In genomic region chr11:53794671-53795557, GRCm38 (mm10) we compare ENCODE assay signal across 9 mouse cellular contexts. TPM values are rescaled to one million over a fixed set of nuclear protein-coding genes. Genes with fewer than 3 reads are reported as not detected.
A peak's percentile ranks its signal among the peaks of the same experiment; 100 is the strongest.
DNase-seq lines count a peak whose midpoint lies in the region; ATAC-seq lines count a peak whose summit lies in the region.
"Had no signal": no experiment of that assay in that cellular context is flagged by ENCODE, and none has a peak within 500 bp of the region (broad histone marks: within the 10 kb centered on the region; RNA-seq: fewer than 3 reads in every experiment).

No protein-coding gene starts in this region.

- no peak overlapping the region for H3K4me2 ChIP-seq in heart, embryonic 12.5 days
- H3K4me2 ChIP-seq in hindbrain, embryonic 16.5 days (ENCODE audit: low read length), result no peak overlapping the region

- no peaks in the 10 kb centered on the region for H3K36me3 ChIP-seq in heart, embryonic 12.5 days
- H3K36me3 ChIP-seq in hindbrain, embryonic 16.5 days (ENCODE audit: control insufficient read depth, insufficient read depth, low read length), result no peaks in the 10 kb centered on the region

- H3K9ac ChIP-seq in heart, embryonic 12.5 days, result no peak overlapping the region
- H3K9ac ChIP-seq in hindbrain, embryonic 16.5 days (ENCODE audit: low read depth, low read length), result no peak overlapping the region

- peaks cover 36% of the 10 kb centered on the region for H3K4me1 ChIP-seq in heart, embryonic 12.5 days (replicated peaks)
- H3K4me1 ChIP-seq in hindbrain, embryonic 16.5 days (ENCODE audit: control insufficient read depth, insufficient read depth, low read depth, low read length), result peaks cover 3% of the 10 kb centered on the region; the same call in 1 of the 2 replicates

- ATAC-seq in heart, embryonic 12.5 days (ENCODE audit: insufficient number of reproducible peaks, low FRiP score), result peak; percentile 27
- ATAC-seq in megakaryocyte progenitor cell, adult 5-6 weeks (replicated peaks; ENCODE audit: poor library complexity), result peak; percentile 85
- no peak for ATAC-seq in hindbrain, embryonic 16.5 days

- peaks cover 6% of the 10 kb centered on the region for H3K9me3 ChIP-seq in heart, embryonic 12.5 days (replicated peaks)
- H3K9me3 ChIP-seq in hindbrain, embryonic 16.5 days (ENCODE audit: control insufficient read depth, low read length), result no peaks in the 10 kb centered on the region

- peak; percentile 64 for DNase-seq in adrenal gland, postnatal 14 days
- no peak for DNase-seq in adrenal gland, adult 18-20 months (ENCODE audit: low spot score in 2 of 2)
- DNase-seq in Muller cell, postnatal 12 days (ENCODE audit: inconsistent ontology term), result peak; percentile 53
- DNase-seq in kidney, postnatal 25 days, result peak; percentile 56 to 84
- DNase-seq in thymus, postnatal 36 days, result peak; percentile 76 to 82

- no peak overlapping the region for H3K4me3 ChIP-seq in heart, embryonic 12.5 days
- no peak overlapping the region for H3K4me3 ChIP-seq in hindbrain, embryonic 16.5 days (ENCODE audit: low read length)

- H3K27me3 ChIP-seq in heart, embryonic 12.5 days (replicated peaks), result no peaks in the 10 kb centered on the region
- no peaks in the 10 kb centered on the region for H3K27me3 ChIP-seq in hindbrain, embryonic 16.5 days (replicated peaks; ENCODE audit: control insufficient read depth, insufficient read depth, low read length)

- peak overlapping the region; percentile 52 for H3K27ac ChIP-seq in heart, embryonic 12.5 days (ENCODE audit: poor library complexity, severe bottlenecking)
- H3K27ac ChIP-seq in hindbrain, embryonic 16.5 days (ENCODE audit: low read depth, low read length), result no peak overlapping the region

- WGBS in heart, embryonic 12.5 days, result 46% methylated on average over 25 of the region's 25 CpGs
- 63% methylated on average over 25 of the region's 25 CpGs for WGBS in hindbrain, embryonic 16.5 days

RNA-seq across cellular contexts. Expression of gene Gm17334, which starts 21.9 kb away (rescaled TPM):
- total RNA-seq in adrenal gland, postnatal 14 days (2021), result 0.37 and 0.41 TPM in 2 replicates
- under 1 TPM in 1 of 2 experiments, not detected in 1; 0.80 TPM for total RNA-seq in adrenal gland, adult 18-20 months (2021)
- 0.22 TPM in 1 of 2 replicates, not detected in the other for polyA plus RNA-seq in heart, embryonic 12.5 days (2016; fragmentation: Nextera tagmentation; extraction: Ambion mirVana)
- total RNA-seq in megakaryocyte progenitor cell, adult 5-6 weeks (2015), result not detected in 2 replicates
- total RNA-seq in megakaryocyte progenitor cell, adult 5-6 weeks (2017), result 0.37 TPM in 1 of 2 replicates, not detected in the other
- polyA plus RNA-seq in hindbrain, embryonic 16.5 days (2015; fragmentation: Nextera tagmentation; extraction: Ambion mirVana), result not detected in 2 replicates
- total RNA-seq: MEL had no signal

RNA-seq across cellular contexts. Expression of gene Irf1, which starts 25.1 kb away (rescaled TPM):
- 19.6 and 32.7 TPM in 2 replicates for total RNA-seq in adrenal gland, postnatal 14 days (2021)
- 10 to 100 TPM; 21.2 to 44.2 TPM for total RNA-seq in adrenal gland, adult 18-20 months (2021)
- polyA plus RNA-seq in heart, embryonic 12.5 days (2016; fragmentation: Nextera tagmentation; extraction: Ambion mirVana), result 9.8 and 11.3 TPM in 2 replicates
- total RNA-seq in megakaryocyte progenitor cell, adult 5-6 weeks (2015), result 25.0 and 29.8 TPM in 2 replicates
- 32.9 and 46.8 TPM in 2 replicates for total RNA-seq in megakaryocyte progenitor cell, adult 5-6 weeks (2017)
- 3.5 and 3.9 TPM in 2 replicates for polyA plus RNA-seq in hindbrain, embryonic 16.5 days (2015; fragmentation: Nextera tagmentation; extraction: Ambion mirVana)

Comparison
In these comparisons a context has a peak if more than half of its experiments do, and no peak if none do; other contexts are left out.
1. DNase-seq: peak in adrenal gland, postnatal 14 days (single experiment), Muller cell, postnatal 12 days (single experiment), kidney, postnatal 25 days (2 of 2) and thymus, postnatal 36 days (2 of 2); none in adrenal gland, adult 18-20 months (0 of 2).